Mouse (Mus musculus) hematopoietic stem cell, adult 5-6 weeks (primary cell): ENCODE data around the gene Gm29776. TPM values are rescaled to one million over a fixed set of nuclear protein-coding genes. Genes with fewer than 3 reads are reported as not detected.

Experiments used
- ATAC-seq, 2 experiments: fragments of 125-278 bp in 1 of 2; replicated peaks in 1 of 2; 2 replicates each; pipeline ENCODE4 v1.8.0; 2016 to 2017; ENCODE audit warnings: inconsistent platforms in 2 of 2, mild to moderate bottlenecking in 2 of 2, moderate number of reproducible peaks in 2 of 2, low read depth in 1 of 2, moderate TSS enrichment in 1 of 2; ENCODE audit not compliant: low FRiP score in 2 of 2, poor library complexity in 2 of 2, severe bottlenecking in 2 of 2, insufficient read depth in 1 of 2, low TSS enrichment in 1 of 2
- total RNA-seq: library from RNA; stranded (forward); fragments of 172-1452, 232-1000 nt; gene quantifications from 2 replicates; pipeline ENCODE4 v1.2.3, GENCODE M21; 2017

The Gm29776 gene
- total RNA-seq: 1.1 TPM in 1 of 2 replicates, not detected in the other

GRCm38 (mm10) chr14:54698733-54699132, at the start of gene Gm29776:
Gm29776 (minus strand) TSS chr14:54698833.
- no peak for ATAC-seq

- no peak for ATAC-seq
Observed at GRCm38 (mm10) chr14:54746038-54746437, 47.4 kb upstream of the Gm29776 start.

- no peak for ATAC-seq
Observed at GRCm38 (mm10) chr14:54744473-54744872, 45.8 kb upstream of the Gm29776 start.

GRCm38 (mm10) chr14:54742375-54742774, 43.7 kb upstream of the Gm29776 start:
- ATAC-seq: no peak

- ATAC-seq: no peak
Observed at GRCm38 (mm10) chr14:54741721-54742120, 43.1 kb upstream of the Gm29776 start.

- ATAC-seq: no peak
Observed at GRCm38 (mm10) chr14:54737634-54738033, 39.0 kb upstream of the Gm29776 start.

- no peak for ATAC-seq
Observed at GRCm38 (mm10) chr14:54736555-54737552, 38.2 kb upstream of the Gm29776 start.

GRCm38 (mm10) chr14:54735221-54735620, 36.6 kb upstream of the Gm29776 start:
- no peak for ATAC-seq

- ATAC-seq: no peak
Observed at GRCm38 (mm10) chr14:54734004-54734403, 35.4 kb upstream of the Gm29776 start.

GRCm38 (mm10) chr14:54732206-54732605, 33.6 kb upstream of the Gm29776 start:
- ATAC-seq: no peak

GRCm38 (mm10) chr14:54730305-54730704, 31.7 kb upstream of the Gm29776 start:
- no peak for ATAC-seq

GRCm38 (mm10) chr14:54728823-54729653, 30.4 kb upstream of the Gm29776 start:
- peak; percentile 22 to 29; a peak in 2 of 4 replicates for ATAC-seq

GRCm38 (mm10) chr14:54727565-54727964, 28.9 kb upstream of the Gm29776 start:
- no peak for ATAC-seq

- ATAC-seq: no peak
Observed at GRCm38 (mm10) chr14:54724049-54724448, 25.4 kb upstream of the Gm29776 start.

GRCm38 (mm10) chr14:54721711-54722110, 23.1 kb upstream of the Gm29776 start:
- ATAC-seq: no peak

- no peak for ATAC-seq
Observed at GRCm38 (mm10) chr14:54720654-54721350, 22.2 kb upstream of the Gm29776 start.

GRCm38 (mm10) chr14:54720041-54720440, 21.4 kb upstream of the Gm29776 start:
- ATAC-seq: no peak
